Mouse (Mus musculus): ENCODE results near the gene Hist1h4a.
"Not testable (repeated sequence)": the region's sequence is repeated elsewhere in the genome, so short reads cannot be mapped to it uniquely, and the experiment has no call there.

The Hist1h4a gene

GRCm38 (mm10) chr13:23760972-23761864, at the start of gene Hist1h4a:
TSS of gene Hist1h4a (minus strand) at chr13:23761230.
- DNase-seq (ENCODE audit: extremely low read depth, insufficient read length, low spot score): peak; percentile 97

GRCm38 (mm10) chr13:23806422-23807052, 45.5 kb upstream of the Hist1h4a start, which contains the start of gene Slc17a2:
TSS of gene Slc17a2 (plus strand) at chr13:23806993.
- no peak for DNase-seq (ENCODE audit: extremely low read depth, insufficient read length, low spot score)

GRCm38 (mm10) chr13:23804532-23804931, 43.5 kb upstream of the Hist1h4a start:
- DNase-seq (ENCODE audit: extremely low read depth, insufficient read length, low spot score): no peak

GRCm38 (mm10) chr13:23799405-23799804, 38.4 kb upstream of the Hist1h4a start:
- no peak for DNase-seq (ENCODE audit: extremely low read depth, insufficient read length, low spot score)

GRCm38 (mm10) chr13:23792520-23792919, 31.5 kb upstream of the Hist1h4a start:
- no peak for DNase-seq (ENCODE audit: extremely low read depth, insufficient read length, low spot score)

GRCm38 (mm10) chr13:23779025-23779424, 18.0 kb upstream of the Hist1h4a start:
- DNase-seq (ENCODE audit: extremely low read depth, insufficient read length, low spot score): no peak

- DNase-seq (ENCODE audit: extremely low read depth, insufficient read length, low spot score): no peak
Observed at GRCm38 (mm10) chr13:23778339-23778738, 17.3 kb upstream of the Hist1h4a start.

- no peak for DNase-seq (ENCODE audit: extremely low read depth, insufficient read length, low spot score)
Observed at GRCm38 (mm10) chr13:23772561-23773313, 11.7 kb upstream of the Hist1h4a start.

GRCm38 (mm10) chr13:23769613-23770012, 8.6 kb upstream of the Hist1h4a start, which contains the start of gene Trim38:
TSS of gene Trim38 (plus strand) at chr13:23769913.
- DNase-seq (ENCODE audit: extremely low read depth, insufficient read length, low spot score): not testable (repeated sequence)

- DNase-seq (ENCODE audit: extremely low read depth, insufficient read length, low spot score): no peak
Observed at GRCm38 (mm10) chr13:23768834-23769397, 7.9 kb upstream of the Hist1h4a start.

GRCm38 (mm10) chr13:23766772-23767171, 5.7 kb upstream of the Hist1h4a start:
- no peak for DNase-seq (ENCODE audit: extremely low read depth, insufficient read length, low spot score)

GRCm38 (mm10) chr13:23765172-23765513, 4.1 kb upstream of the Hist1h4a start:
- DNase-seq (ENCODE audit: extremely low read depth, insufficient read length, low spot score): no peak

- DNase-seq (ENCODE audit: extremely low read depth, insufficient read length, low spot score): peak; percentile 39
Observed at GRCm38 (mm10) chr13:23764324-23765171, 3.5 kb upstream of the Hist1h4a start.

GRCm38 (mm10) chr13:23763586-23764323, 2.7 kb upstream of the Hist1h4a start, which contains the start of gene Hist1h1a:
TSS of gene Hist1h1a (plus strand) at chr13:23763666.
- DNase-seq (ENCODE audit: extremely low read depth, insufficient read length, low spot score): peak; percentile 90

- no peak for DNase-seq (ENCODE audit: extremely low read depth, insufficient read length, low spot score)
Observed at GRCm38 (mm10) chr13:23763242-23763585, 2.2 kb upstream of the Hist1h4a start.

GRCm38 (mm10) chr13:23761871-23762821, 1.1 kb upstream of the Hist1h4a start, which contains the start of gene Hist1h3a:
TSS of gene Hist1h3a (minus strand) at chr13:23762386.
- DNase-seq (ENCODE audit: extremely low read depth, insufficient read length, low spot score): peak; percentile 87

- DNase-seq (ENCODE audit: extremely low read depth, insufficient read length, low spot score): peak; percentile 70
Observed at GRCm38 (mm10) chr13:23760240-23760971, 624 bp downstream of the Hist1h4a start.

Data from 3134 (cell line).